Mouse (Mus musculus) lung, postnatal 0 days (tissue): ENCODE measurements around the gene Rftn1.

Experiments
- CTCF ChIP-seq: IDR thresholded peaks from 2 replicates; pipeline ENCODE4 v1.5.1; 2016; ENCODE audit warnings: antibody characterized with exemption, mild to moderate bottlenecking
- EP300 ChIP-seq: IDR thresholded peaks from 2 replicates; pipeline ENCODE4 v1.6.1; 2016; ENCODE audit warnings: antibody characterized with exemption, mild to moderate bottlenecking, control low read depth

DNA sequence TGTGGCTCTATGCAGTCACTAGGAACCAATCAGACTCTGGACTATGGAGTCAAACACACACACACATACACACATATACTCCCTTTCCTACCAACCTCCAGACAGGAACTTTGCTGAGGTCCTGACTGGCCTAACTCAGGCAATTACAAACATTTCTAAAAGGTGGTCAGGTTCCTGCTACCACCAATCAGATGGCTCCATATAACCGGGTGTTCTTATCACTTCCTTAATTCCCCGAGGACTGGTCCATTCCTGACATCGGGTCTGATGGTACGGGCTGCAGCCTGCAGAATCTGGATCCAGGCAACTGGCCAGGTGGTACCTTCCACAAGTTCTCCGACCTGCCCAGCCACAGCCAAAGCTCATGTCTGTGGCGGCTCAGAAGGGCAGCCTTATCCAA, 226.0 kb downstream of the Rftn1 start:
- TF ChIP-seq CTCF (no peak), EP300 (no peak)
